Mouse (Mus musculus) adrenal gland, adult 2 months (tissue): ENCODE measurements at regions not wholly inside any gene's neighbourhood (a gene's known extent, or its start where the extent isn't known, plus 50 kb on each side); places are given as distances from the start of the nearest gene placed in this dataset.
A peak's percentile ranks its signal among the peaks of the same experiment; 100 is the strongest.
"Not testable (repeated sequence)": the region's sequence is repeated elsewhere in the genome, so short reads cannot be mapped to it uniquely, and the experiment has no call there.

Source experiments
- DNase-seq: peaks from one replicate; pipeline ENCODE4 v3.0.0; 2021

DNA sequence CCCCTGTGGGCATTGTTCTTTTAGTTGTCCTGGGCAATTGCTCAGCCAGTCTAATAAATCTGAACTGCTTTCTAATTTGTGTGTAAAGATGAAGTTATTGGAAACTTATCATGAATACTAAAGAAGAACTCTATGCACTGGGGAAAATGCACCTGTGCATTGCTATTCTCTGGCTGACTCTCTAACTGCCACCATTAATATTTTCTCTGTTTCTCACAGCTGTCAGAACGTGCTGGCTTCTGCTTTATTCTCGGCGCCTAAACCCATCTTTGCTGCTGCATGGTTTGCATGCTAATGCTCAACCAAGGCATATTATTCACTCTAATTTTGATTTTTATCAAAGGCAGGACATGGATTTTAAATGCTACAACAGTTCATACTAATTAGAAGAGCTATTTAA lies 128.9 kb upstream of the Gm527 start:
- DNase-seq, result no peak

DNA sequence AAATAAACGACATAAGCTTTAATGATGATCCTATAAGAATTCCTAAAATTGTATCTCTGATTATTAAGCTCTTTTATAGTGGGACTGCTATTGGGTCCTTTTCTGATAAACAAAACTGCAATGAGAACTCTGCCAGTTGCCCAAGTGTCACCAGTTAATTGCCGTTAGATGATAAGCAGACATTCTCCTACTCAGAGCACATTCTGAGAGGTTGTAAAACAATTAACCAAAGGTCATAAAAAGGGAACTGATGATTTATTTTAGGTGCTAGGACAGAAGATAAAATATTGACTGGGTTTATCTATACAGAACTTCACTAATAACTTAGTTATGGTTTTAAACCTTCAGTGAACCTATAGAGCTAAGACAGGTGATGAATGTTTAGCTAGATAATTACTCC lies 109.2 kb upstream of the Gm527 start:
- not testable (repeated sequence) for DNase-seq

DNA sequence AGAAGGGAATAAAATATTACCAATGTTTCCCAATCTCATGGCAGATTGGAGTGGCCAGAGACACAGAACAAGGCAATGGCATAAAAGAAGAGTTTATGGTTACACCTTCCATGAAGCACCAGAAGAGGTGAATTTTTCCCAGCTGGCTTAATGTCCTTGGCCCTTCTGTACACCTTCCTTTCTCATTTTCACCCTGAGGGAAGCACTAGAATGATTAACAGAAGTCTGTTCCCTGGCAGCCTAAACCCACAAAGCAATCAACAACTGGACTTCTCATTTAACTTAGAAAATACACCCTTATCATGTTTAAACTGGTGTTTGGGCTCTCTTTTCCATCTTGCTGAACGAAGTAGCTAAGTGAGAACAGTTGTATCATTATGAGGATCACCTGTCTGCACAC lies 107.6 kb upstream of the Gm527 start:
- no peak for DNase-seq

DNA sequence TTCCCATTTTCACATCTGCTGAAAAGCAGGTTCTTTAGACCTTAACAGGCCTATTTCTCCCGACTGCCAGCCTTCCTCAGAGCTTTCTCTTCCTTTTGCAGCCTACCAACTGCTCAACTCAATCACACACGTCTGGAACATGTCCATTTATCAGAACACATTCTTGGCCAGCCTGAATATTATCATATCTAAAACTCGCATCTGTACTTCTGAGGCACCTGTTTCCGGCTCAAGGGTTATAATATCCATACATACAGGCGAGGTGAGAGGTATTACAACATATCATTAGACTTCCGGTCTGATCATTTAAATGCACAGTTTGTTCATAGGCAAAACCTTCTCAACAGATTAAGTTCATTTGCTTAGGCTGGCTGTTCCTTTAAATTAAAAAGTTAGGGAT lies 101.8 kb upstream of the Gm527 start:
- no peak for DNase-seq

DNA sequence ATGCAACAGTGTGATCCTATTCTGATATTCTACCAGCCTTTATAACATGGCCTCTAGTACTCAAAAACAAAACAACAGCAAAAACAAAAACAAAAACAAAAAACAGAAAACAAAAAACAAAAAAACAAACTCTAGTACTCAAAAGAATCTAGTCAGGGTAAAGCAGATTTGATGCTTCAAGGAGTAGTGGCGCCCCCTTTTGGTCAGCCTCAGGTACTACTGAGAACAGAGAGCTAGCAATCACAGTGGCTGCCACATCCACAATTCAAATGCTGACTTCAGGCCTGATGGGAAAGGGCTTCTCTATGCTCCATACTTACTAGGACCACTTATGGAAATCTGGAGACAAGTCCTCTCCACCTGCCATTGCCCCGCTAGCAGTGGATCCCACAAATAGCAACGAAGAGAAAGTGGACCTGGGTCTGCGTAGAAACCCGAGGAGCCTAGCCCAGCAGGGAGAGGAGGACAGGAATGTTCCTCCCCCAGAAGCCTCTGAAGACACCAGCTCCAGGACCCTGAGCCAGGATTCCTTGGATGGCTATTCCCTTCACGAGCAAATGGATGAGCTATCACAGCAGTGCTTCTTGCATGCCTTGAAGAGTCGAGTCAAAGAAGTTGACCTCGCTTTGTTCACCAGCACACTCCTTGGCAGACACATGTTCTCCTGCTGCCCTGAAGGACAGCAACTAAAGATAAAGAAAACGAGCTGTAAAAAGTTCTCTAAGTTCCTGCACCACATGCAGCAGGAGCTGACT lies 100.5 kb upstream of the Gm527 start:
- DNase-seq, result peak; percentile 2

DNA sequence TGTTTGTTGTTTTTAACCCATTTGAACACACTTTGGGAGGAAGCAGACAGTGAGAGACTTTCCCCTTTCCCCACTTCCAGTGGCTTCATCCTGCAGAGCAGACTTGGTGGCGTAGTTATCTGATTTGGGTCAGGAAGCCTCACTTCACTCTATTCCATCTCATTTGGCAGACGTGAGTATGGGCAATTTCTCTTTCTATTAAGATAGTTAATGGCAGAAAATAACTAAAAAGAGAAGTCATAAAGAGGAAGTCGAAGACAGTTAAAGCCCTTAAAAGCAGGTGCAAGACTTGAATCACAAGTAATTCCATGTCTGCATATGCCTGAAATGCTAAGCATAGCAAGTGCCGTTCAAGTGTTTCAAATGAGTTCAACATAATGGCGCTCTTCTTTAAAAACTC lies 97.0 kb upstream of the Gm527 start:
- DNase-seq, result no peak

DNA sequence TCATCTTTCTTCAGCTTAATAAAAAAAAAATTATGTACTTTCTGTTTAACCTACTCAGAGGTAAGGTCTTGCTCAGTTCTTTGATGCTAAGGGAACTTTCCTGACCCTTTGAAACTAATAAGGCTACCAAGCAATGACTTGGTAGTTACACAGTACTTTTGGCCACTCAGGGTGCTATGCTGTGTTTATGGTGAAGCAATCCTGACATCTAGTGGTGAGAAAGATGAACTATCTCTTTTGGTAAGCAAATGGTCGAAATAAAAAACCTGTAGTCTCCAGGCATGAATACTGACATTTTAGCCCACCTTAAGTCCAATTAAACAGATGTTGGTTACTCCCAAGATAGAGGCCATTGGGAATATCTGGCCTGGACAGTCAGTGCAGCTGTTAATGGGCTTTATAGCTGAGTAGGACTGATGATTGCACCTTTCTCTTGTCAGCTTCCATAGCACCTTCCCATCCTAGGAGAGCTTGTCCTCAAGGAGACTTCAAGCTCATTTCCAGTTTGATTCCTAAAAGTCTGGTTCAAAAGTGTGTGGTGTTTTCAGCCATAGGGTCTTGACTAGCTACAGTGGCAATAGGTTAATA lies 88.0 kb upstream of the Gm527 start:
- DNase-seq, result no peak

DNA sequence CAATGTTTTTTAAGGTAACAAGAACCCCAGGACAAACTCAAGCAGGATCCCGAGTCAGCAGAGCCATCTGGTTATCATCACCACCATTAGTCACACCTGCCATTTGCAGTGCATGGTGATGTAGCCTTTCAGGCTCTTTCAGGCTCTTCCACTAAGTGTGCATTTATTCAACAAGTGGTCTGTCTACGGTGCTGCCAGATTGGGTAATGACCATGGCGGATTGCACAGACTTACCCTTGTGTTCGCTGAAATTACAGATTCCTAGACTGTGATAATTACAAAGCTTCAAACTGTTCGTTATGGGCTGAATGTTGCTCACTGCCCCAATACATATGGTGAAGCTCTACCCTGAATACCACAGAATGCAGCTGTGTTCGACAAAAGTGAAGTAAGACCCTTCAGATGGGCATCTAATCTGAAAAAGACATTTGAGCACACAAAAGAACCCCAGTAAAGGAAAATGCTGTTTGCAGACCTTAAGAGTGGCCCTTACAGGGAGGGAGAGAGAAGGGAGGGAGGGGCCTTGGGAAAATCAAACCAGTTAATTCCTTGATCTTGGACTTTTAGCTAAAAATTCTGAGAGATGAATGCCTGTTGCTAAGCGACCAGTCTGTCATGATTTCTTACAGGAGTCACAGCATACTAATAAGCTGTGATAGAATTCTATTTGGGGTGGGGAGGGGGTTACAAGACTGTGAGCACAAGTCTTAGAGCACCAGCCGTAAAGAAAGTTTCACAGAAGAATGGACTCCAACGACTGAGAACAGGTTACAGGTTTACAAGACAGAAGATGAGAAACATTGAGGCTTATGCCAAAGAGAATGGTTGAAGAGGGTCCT lies 85.2 kb upstream of the Gm527 start:
- DNase-seq, result no peak

DNA sequence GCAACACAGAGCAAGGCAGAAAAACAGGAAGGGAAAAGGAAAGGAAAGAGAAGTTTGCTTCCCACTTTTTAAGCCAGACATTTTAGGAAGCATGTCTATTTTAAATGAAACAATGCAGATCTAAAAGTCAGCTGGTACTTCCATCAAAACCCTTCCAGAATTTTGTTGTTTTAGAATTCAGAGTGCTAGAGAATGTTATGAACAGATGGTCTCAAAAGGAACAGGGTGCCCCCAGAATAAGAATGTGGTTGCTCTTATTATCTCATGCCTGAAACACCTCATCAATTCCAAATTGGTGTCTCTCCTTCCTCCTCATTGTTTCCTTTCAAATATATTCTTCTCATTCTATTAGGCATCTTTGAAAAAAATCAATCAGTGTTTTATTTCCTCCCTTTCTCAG lies 60.0 kb upstream of the Gm527 start:
- DNase-seq, result no peak
